Mouse (Mus musculus) G1E (cell line): ENCODE results near the gene March1.

Experiments used
- CTCF ChIP-seq: IDR thresholded peaks from 2 replicates; pipeline ENCODE4 v1.5.1; 2012; ENCODE audit warnings: low read depth, low read length, inconsistent platforms, mixed read lengths
- GATA1 ChIP-seq: IDR thresholded peaks from 2 replicates; pipeline ENCODE4 v1.6.1; 2012; ENCODE audit warnings: borderline replicate concordance, low read length, inconsistent platforms, mixed read lengths

DNA sequence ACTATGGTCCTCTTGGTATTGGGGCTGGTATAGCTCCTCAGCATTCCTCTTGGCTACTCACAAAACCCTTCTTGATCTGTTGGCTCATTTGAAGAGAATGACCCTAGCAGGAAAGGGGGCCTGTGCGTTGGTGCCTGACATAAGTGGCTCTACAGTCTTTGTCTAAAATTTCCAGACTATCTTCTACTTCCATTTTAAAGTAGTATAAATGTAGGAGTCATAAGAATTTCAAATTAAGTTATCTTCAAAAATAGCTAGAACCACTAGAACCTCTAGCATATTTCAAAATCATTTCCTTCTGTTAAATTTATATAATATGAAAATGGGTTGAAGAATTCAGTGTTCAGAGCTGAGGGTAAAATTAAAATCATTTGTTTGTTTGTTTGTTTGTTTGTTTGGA lies 541.9 kb downstream of the March1 start:
- TF ChIP-seq CTCF (no peak), GATA1 (no peak)
